Mouse (Mus musculus) heart, adult 2 months (tissue): Measurements from ENCODE around the gene Zdhhc6.

ENCODE experiments used
- CTCF ChIP-seq: fragments of 200-600 bp; IDR thresholded peaks from 2 replicates; pipeline ENCODE4 v1.8.1; 2022; ENCODE audit warnings: antibody characterized with exemption, mild to moderate bottlenecking, moderate library complexity
- POLR2A ChIP-seq: fragments of 200-500 bp; IDR thresholded peaks from 2 replicates; pipeline ENCODE4 v1.6.1; 2011; ENCODE audit warnings: mild to moderate bottlenecking, low read depth, low read length, control low read depth; ENCODE audit not compliant: insufficient read depth

DNA sequence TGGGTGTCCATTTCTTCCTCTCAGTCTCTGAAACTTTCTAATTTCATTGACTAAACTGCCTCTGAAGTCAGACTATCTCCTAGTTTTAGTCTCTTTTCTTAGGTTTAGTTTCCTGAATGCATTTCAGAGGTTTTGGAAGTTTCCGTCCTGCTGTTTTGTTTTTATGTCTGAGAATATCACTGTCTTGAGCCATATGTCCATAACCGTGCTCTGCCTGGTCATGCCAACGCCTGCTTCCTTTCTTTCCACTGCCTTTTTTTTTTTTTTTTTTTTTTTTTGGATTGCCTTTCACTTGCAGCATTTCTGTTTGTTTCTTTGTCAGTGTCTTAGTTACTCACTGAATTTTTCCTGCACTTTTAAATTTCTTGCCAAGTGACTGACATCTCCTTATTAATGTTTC is 15.3 kb downstream of the Zdhhc6 start:
- no peak for TF ChIP-seq POLR2A
- TF ChIP-seq CTCF, result no peak
